Mouse (Mus musculus) effector memory CD4-positive, alpha-beta T cell, adult 7 months (primary cell): ENCODE results near the gene Hist1h3d. TPM values are rescaled to one million over a fixed set of nuclear protein-coding genes. Genes with fewer than 3 reads are reported as not detected.

Experiments
- polyA plus RNA-seq: library from polyadenylated mRNA; unstranded; fragments of 100-300 nt; shearing (Covaris generic); gene quantifications from one replicate; pipeline ENCODE4 v1.2.1, GENCODE M21; 2017

Hist1h3d gene
- polyA plus RNA-seq, 1 experiment from 2014 or later: not detected

Other genes starting within 250 kb of the Hist1h3d start
- gene Zfp322a, start 206.6 kb upstream of the Hist1h3d start, polyA plus RNA-seq: 9.8 TPM
- gene Abt1, start 151.9 kb upstream of the Hist1h3d start, polyA plus RNA-seq: 14.3 TPM
- 0.33 TPM for gene Btn1a1, start 109.9 kb upstream of the Hist1h3d start, polyA plus RNA-seq
- not detected for gene Btn2a2, start 86.9 kb upstream of the Hist1h3d start, polyA plus RNA-seq
- 1.2 TPM for gene Hist1h4h, start 44.7 kb upstream of the Hist1h3d start, polyA plus RNA-seq
- not detected for gene Hist1h2af, start 41.9 kb upstream of the Hist1h3d start, polyA plus RNA-seq
- not detected for gene Hist1h3g, start 40.3 kb upstream of the Hist1h3d start, polyA plus RNA-seq
- gene Hist1h2bh, start 32.4 kb upstream of the Hist1h3d start, polyA plus RNA-seq: 0.85 TPM
- gene Hist1h3f, start 31.7 kb upstream of the Hist1h3d start, polyA plus RNA-seq: 0.99 TPM
- not detected for gene Hist1h4f, start 24.1 kb upstream of the Hist1h3d start, polyA plus RNA-seq
- 0.15 TPM for gene Hist1h1d, start 22.5 kb upstream of the Hist1h3d start, polyA plus RNA-seq
- 0.98 TPM for gene Hist1h3e, start 13.4 kb upstream of the Hist1h3d start, polyA plus RNA-seq
- gene Hist1h2ae, start 4.5 kb upstream of the Hist1h3d start, polyA plus RNA-seq: 1.8 TPM
- not detected for gene Hist1h2bg, start 4.4 kb upstream of the Hist1h3d start, polyA plus RNA-seq
- not detected for gene Hist1h2bf, start 1.6 kb upstream of the Hist1h3d start, polyA plus RNA-seq
- not detected for gene Hist1h2ad, start 1.4 kb upstream of the Hist1h3d start, polyA plus RNA-seq
- gene Hist1h4d, start 5.8 kb downstream of the Hist1h3d start, polyA plus RNA-seq: 15.2 TPM
- 0.89 TPM for gene Hist1h2be, start 45.4 kb downstream of the Hist1h3d start, polyA plus RNA-seq
- 4.5 TPM for gene Hist1h1e, start 46.8 kb downstream of the Hist1h3d start, polyA plus RNA-seq
- not detected for gene Hist1h2ac, start 108.2 kb downstream of the Hist1h3d start, polyA plus RNA-seq
- 12.6 TPM for gene Hist1h2bc, start 108.4 kb downstream of the Hist1h3d start, polyA plus RNA-seq
- not detected for gene Hist1h1t, start 120.1 kb downstream of the Hist1h3d start, polyA plus RNA-seq
- 3.6 TPM for gene Hist1h4c, start 122.7 kb downstream of the Hist1h3d start, polyA plus RNA-seq
- not detected for gene Hfe, start 135.1 kb downstream of the Hist1h3d start, polyA plus RNA-seq
- 38.7 TPM for gene Hist1h1c, start 163.0 kb downstream of the Hist1h3d start, polyA plus RNA-seq
- gene Hist1h3c, start 169.8 kb downstream of the Hist1h3d start, polyA plus RNA-seq: not detected
- gene Hist1h2bb, start 171.0 kb downstream of the Hist1h3d start, polyA plus RNA-seq: not detected
- gene Hist1h2ab, start 175.4 kb downstream of the Hist1h3d start, polyA plus RNA-seq: not detected
- not detected for gene Hist1h3b, start 176.5 kb downstream of the Hist1h3d start, polyA plus RNA-seq
- gene Hist1h4b, start 181.2 kb downstream of the Hist1h3d start, polyA plus RNA-seq: 6.7 TPM
- gene Hist1h4a, start 185.5 kb downstream of the Hist1h3d start, polyA plus RNA-seq: 1.1 TPM
- gene Hist1h3a, start 186.6 kb downstream of the Hist1h3d start, polyA plus RNA-seq: 3.4 TPM
- not detected for gene Hist1h1a, start 187.9 kb downstream of the Hist1h3d start, polyA plus RNA-seq
- gene Trim38, start 194.2 kb downstream of the Hist1h3d start, polyA plus RNA-seq: not detected
- gene Slc17a2, start 231.2 kb downstream of the Hist1h3d start, polyA plus RNA-seq: not detected